Mouse (Mus musculus) small intestine, adult 2 months (tissue): Measurements from ENCODE around the gene Oca2.

Experiments used
- CTCF ChIP-seq: fragments of 200-500 bp; IDR thresholded peaks from 2 replicates; pipeline ENCODE4 v1.5.1; 2012; ENCODE audit warnings: low read depth, mild to moderate bottlenecking, control low read depth, inconsistent platforms, low read length, moderate library complexity, mixed read lengths; ENCODE audit not compliant: insufficient replicate concordance, insufficient read length; ENCODE audit errors: extremely low read depth
- POLR2A ChIP-seq: fragments of 200-500 bp; IDR thresholded peaks from 2 replicates; pipeline ENCODE4 v1.6.1; 2012; ENCODE audit warnings: low read depth, mild to moderate bottlenecking, control low read depth, inconsistent platforms, low read length, moderate library complexity

- no peak for TF ChIP-seq CTCF
- TF ChIP-seq POLR2A, result no peak
Observed at GRCm38 (mm10) chr7:56202843-56203242, 36.7 kb upstream of the Oca2 start.
